Mouse (Mus musculus) brain, embryonic 18.5 days (tissue): ENCODE measurements at regions not wholly inside any gene's neighbourhood (a gene's known extent, or its start where the extent isn't known, plus 50 kb on each side); places are given as distances from the start of the nearest gene placed in this dataset.

Experiments
- DNase-seq: peaks from one replicate; pipeline ENCODE4 v3.0.0-alpha.2; 2012; ENCODE audit warnings: low read depth, low spot score

GRCm38 (mm10) chr13:28651810-28652209 lies 301.7 kb downstream of the Sox4 start:
- DNase-seq = peak; percentile 37

- no peak for DNase-seq
Measured at GRCm38 (mm10) chr13:28645881-28646280, 307.6 kb downstream of the Sox4 start.

- no peak for DNase-seq
Measured at GRCm38 (mm10) chr13:28644846-28645574, 308.5 kb downstream of the Sox4 start.

- no peak for DNase-seq
Measured at GRCm38 (mm10) chr13:28640826-28641225, 312.7 kb downstream of the Sox4 start.

- no peak for DNase-seq
Measured at GRCm38 (mm10) chr13:28635230-28635950, 318.1 kb downstream of the Sox4 start.

- DNase-seq = no peak
Measured at GRCm38 (mm10) chr13:28633541-28634041, 319.9 kb downstream of the Sox4 start.

GRCm38 (mm10) chr13:28629431-28630331 lies 323.8 kb downstream of the Sox4 start:
- DNase-seq = no peak

- no peak for DNase-seq
Measured at GRCm38 (mm10) chr13:28628751-28629150, 324.8 kb downstream of the Sox4 start.

GRCm38 (mm10) chr13:28618961-28619360 lies 334.6 kb downstream of the Sox4 start:
- DNase-seq = no peak

GRCm38 (mm10) chr13:28617503-28617902 lies 336.0 kb downstream of the Sox4 start:
- DNase-seq = no peak

- no peak for DNase-seq
Measured at GRCm38 (mm10) chr13:28616645-28617381, 336.7 kb downstream of the Sox4 start.

GRCm38 (mm10) chr13:28607551-28608114 lies 345.9 kb downstream of the Sox4 start:
- DNase-seq = no peak

GRCm38 (mm10) chr13:28606651-28607050 lies 346.9 kb downstream of the Sox4 start:
- DNase-seq = no peak

- DNase-seq = no peak
Measured at GRCm38 (mm10) chr13:28605833-28606232, 347.7 kb downstream of the Sox4 start.

- no peak for DNase-seq
Measured at GRCm38 (mm10) chr13:28604016-28604415, 346.7 kb downstream of the Gm11361 start.

GRCm38 (mm10) chr13:28600792-28601191 lies 343.5 kb downstream of the Gm11361 start:
- DNase-seq = no peak

- DNase-seq = no peak
Measured at GRCm38 (mm10) chr13:28596367-28596766, 339.0 kb downstream of the Gm11361 start.

- no peak for DNase-seq
Measured at GRCm38 (mm10) chr13:28592176-28592575, 334.8 kb downstream of the Gm11361 start.

GRCm38 (mm10) chr13:28587977-28588376 lies 330.6 kb downstream of the Gm11361 start:
- no peak for DNase-seq

GRCm38 (mm10) chr13:28586693-28587092 lies 329.4 kb downstream of the Gm11361 start:
- DNase-seq = no peak

GRCm38 (mm10) chr13:28586140-28586539 lies 328.8 kb downstream of the Gm11361 start:
- no peak for DNase-seq
